8 mouse cellular contexts compared by ENCODE assay signal in the genomic region with DNA sequence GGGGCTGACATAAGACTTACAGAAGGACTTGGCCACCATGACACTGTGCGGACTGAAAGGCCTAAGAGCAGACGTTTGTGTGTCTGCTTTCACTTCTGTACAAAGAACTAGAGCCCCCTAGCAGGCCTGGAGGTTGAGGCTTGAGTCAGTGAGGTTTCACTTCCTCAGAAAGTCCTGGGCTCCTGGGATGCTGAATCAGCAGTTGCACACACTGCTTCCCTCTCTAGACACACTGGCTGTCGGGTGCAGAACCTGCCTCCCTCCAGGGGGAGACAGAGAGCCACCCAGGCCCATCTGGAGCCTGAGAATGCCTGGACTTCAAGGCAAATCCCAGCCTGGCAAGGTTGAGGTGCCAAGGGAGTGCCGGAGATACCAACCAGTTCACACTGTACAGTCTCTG. TPM values are rescaled to one million over a fixed set of nuclear protein-coding genes. Genes with fewer than 3 reads are reported as not detected.
DNase-seq lines count a peak whose midpoint lies in the region; ATAC-seq and TF ChIP-seq lines count a peak whose summit lies in the region.

No protein-coding gene starts in this region.

- no peaks in the 10 kb centered on the region for H3K36me3 ChIP-seq in hindbrain, postnatal 0 days (ENCODE audit: insufficient read depth, low read length)
- H3K36me3 ChIP-seq in hindbrain, embryonic 14.5 days (replicated peaks; ENCODE audit: control insufficient read depth, insufficient read depth): no peaks in the 10 kb centered on the region
- H3K36me3 ChIP-seq in limb, embryonic 13.5 days: no peaks in the 10 kb centered on the region

- H3K4me2 ChIP-seq in hindbrain, postnatal 0 days (ENCODE audit: low read depth, low read length): no peak overlapping the region
- H3K4me2 ChIP-seq in hindbrain, embryonic 14.5 days (replicated peaks): no peak overlapping the region
- peak overlapping the region; percentile 23 for H3K4me2 ChIP-seq in limb, embryonic 13.5 days (replicated peaks)

- ATAC-seq in hindbrain, postnatal 0 days: 0 out of 2 replicates have a peak, but pooled peaks have one; percentile 14
- no peak for ATAC-seq in hindbrain, embryonic 14.5 days (ENCODE audit: low FRiP score)
- no peak; the same call in 1 of the 2 replicates for ATAC-seq in limb, embryonic 13.5 days (ENCODE audit: low FRiP score, low read depth)
- ATAC-seq in neutrophil, adult 5-6 weeks (ENCODE audit: extremely low read depth, insufficient number of reproducible peaks, low FRiP score, poor library complexity, severe bottlenecking): peak; percentile 89

- no peaks in the 10 kb centered on the region for H3K4me1 ChIP-seq in hindbrain, postnatal 0 days (ENCODE audit: insufficient read depth, low read length)
- 0 out of 2 replicates have a peak, but pooled peaks cover 4% of the 10 kb centered on the region for H3K4me1 ChIP-seq in hindbrain, embryonic 14.5 days (replicated peaks; ENCODE audit: control insufficient read depth, insufficient read depth, low read length)
- H3K4me1 ChIP-seq in limb, embryonic 13.5 days: peaks cover 40% of the 10 kb centered on the region

- peak; percentile 73 for TF ChIP-seq CTCF in hindbrain, postnatal 0 days (IDR thresholded peaks at IDR 0.05; ENCODE audit: low read depth)

- H3K27me3 ChIP-seq in hindbrain, postnatal 0 days (ENCODE audit: insufficient read depth, low read length): no peaks in the 10 kb centered on the region
- no peaks in the 10 kb centered on the region for H3K27me3 ChIP-seq in hindbrain, embryonic 14.5 days (ENCODE audit: control insufficient read depth, insufficient read depth, low read length)
- H3K27me3 ChIP-seq in limb, embryonic 13.5 days: no peaks in the 10 kb centered on the region

- 61% methylated on average over 4 of the region's 4 CpGs for WGBS in hindbrain, postnatal 0 days
- WGBS in hindbrain, embryonic 14.5 days: 79% methylated on average over 4 of the region's 4 CpGs
- WGBS in limb, embryonic 13.5 days: 68% methylated on average over 4 of the region's 4 CpGs

- peak overlapping the region; percentile 34; the same call in 1 of the 2 replicates for H3K27ac ChIP-seq in hindbrain, postnatal 0 days
- H3K27ac ChIP-seq in hindbrain, embryonic 14.5 days: no peak overlapping the region
- peak overlapping the region; percentile 74 for H3K27ac ChIP-seq in limb, embryonic 13.5 days

- DNase-seq in hindbrain, postnatal 0 days (ENCODE audit: low spot score): peak; percentile 59
- DNase-seq in hindbrain, embryonic 14.5 days (ENCODE audit: low spot score): no peak
- DNase-seq in c-Kit-positive CD71-positive TER-119-negative erythroid progenitor cells, embryonic 14.5 days (ENCODE audit: low read depth): peak; percentile 34
- peak; percentile 84 for DNase-seq in gastrocnemius, postnatal 25 days
- peak; percentile 51 to 76 for DNase-seq in kidney, adult 8-10 months
- peak; percentile 66 for DNase-seq in testis, postnatal 14 days (ENCODE audit: low spot score)

- H3K4me3 ChIP-seq in hindbrain, postnatal 0 days (ENCODE audit: low read length): no peak overlapping the region
- no peak overlapping the region for H3K4me3 ChIP-seq in hindbrain, embryonic 14.5 days (replicated peaks; ENCODE audit: low read length)
- no peak overlapping the region for H3K4me3 ChIP-seq in limb, embryonic 13.5 days

- H3K9ac ChIP-seq in hindbrain, postnatal 0 days (replicated peaks; ENCODE audit: low read length): no peak overlapping the region
- H3K9ac ChIP-seq in hindbrain, embryonic 14.5 days: no peak overlapping the region
- no peak overlapping the region for H3K9ac ChIP-seq in limb, embryonic 13.5 days

- H3K9me3 ChIP-seq in hindbrain, postnatal 0 days (ENCODE audit: low read length): no peaks in the 10 kb centered on the region
- H3K9me3 ChIP-seq in hindbrain, embryonic 14.5 days (ENCODE audit: control insufficient read depth, low read length): no peaks in the 10 kb centered on the region
- no peaks in the 10 kb centered on the region for H3K9me3 ChIP-seq in limb, embryonic 13.5 days

RNA-seq across cellular contexts. Expression of gene Mybph, which starts 3.1 kb away (rescaled TPM):
- not detected in 2 replicates for total RNA-seq in hindbrain, postnatal 0 days (2014; rRNA removed)
- 0.08 TPM in 1 of 2 replicates, not detected in the other for polyA plus RNA-seq in hindbrain, postnatal 0 days (2015; fragmentation: Nextera tagmentation; extraction: Ambion mirVana)
- polyA plus RNA-seq in hindbrain, embryonic 14.5 days (2014; fragmentation: Nextera tagmentation; extraction: Ambion mirVana): 0.27 TPM in 1 of 2 replicates, not detected in the other
- total RNA-seq in gastrocnemius, postnatal 25 days (2021): 100 to 1,000 TPM; 335 to 488 TPM
- polyA plus RNA-seq in limb, embryonic 13.5 days (2015; fragmentation: Nextera tagmentation; extraction: Ambion mirVana): 89.8 and 93.2 TPM in 2 replicates
- total RNA-seq in neutrophil, adult 5-6 weeks (2017): not detected in 2 replicates

RNA-seq across cellular contexts. Expression of gene Chil1, which starts 14.4 kb away (rescaled TPM):
- total RNA-seq in hindbrain, postnatal 0 days (2014; rRNA removed): 4.5 and 6.2 TPM in 2 replicates
- 3.1 and 4.1 TPM in 2 replicates for polyA plus RNA-seq in hindbrain, postnatal 0 days (2015; fragmentation: Nextera tagmentation; extraction: Ambion mirVana)
- 2.5 and 3.6 TPM in 2 replicates for polyA plus RNA-seq in hindbrain, embryonic 14.5 days (2014; fragmentation: Nextera tagmentation; extraction: Ambion mirVana)
- 1 to 10 TPM in 1 of 2 experiments, under 1 TPM in 1; 0.91 to 1.7 TPM for total RNA-seq in gastrocnemius, postnatal 25 days (2021)
- polyA plus RNA-seq in limb, embryonic 13.5 days (2015; fragmentation: Nextera tagmentation; extraction: Ambion mirVana): 11.6 and 12.1 TPM in 2 replicates
- 241 and 251 TPM in 2 replicates for total RNA-seq in neutrophil, adult 5-6 weeks (2017)

RNA-seq across cellular contexts. Expression of gene Adora1, which starts 38.8 kb away (rescaled TPM):
- total RNA-seq in hindbrain, postnatal 0 days (2014; rRNA removed): 51.1 and 54.2 TPM in 2 replicates
- polyA plus RNA-seq in hindbrain, postnatal 0 days (2015; fragmentation: Nextera tagmentation; extraction: Ambion mirVana): 32.6 and 33.4 TPM in 2 replicates
- polyA plus RNA-seq in hindbrain, embryonic 14.5 days (2014; fragmentation: Nextera tagmentation; extraction: Ambion mirVana): 13.0 and 14.9 TPM in 2 replicates
- total RNA-seq in gastrocnemius, postnatal 25 days (2021): 1 to 10 TPM in 1 of 2 experiments, under 1 TPM in 1; 0.49 to 2.7 TPM
- 2.8 and 3.2 TPM in 2 replicates for polyA plus RNA-seq in limb, embryonic 13.5 days (2015; fragmentation: Nextera tagmentation; extraction: Ambion mirVana)
- total RNA-seq in neutrophil, adult 5-6 weeks (2017): not detected in 2 replicates

Comparison
In these comparisons a context has a peak if more than half of its experiments do, and no peak if none do; other contexts are left out.
1. ATAC-seq: peak in hindbrain, postnatal 0 days (single experiment) and neutrophil, adult 5-6 weeks (single experiment); none in hindbrain, embryonic 14.5 days (single experiment) and limb, embryonic 13.5 days (single experiment).
2. RNA of gene Mybph, which starts 3.1 kb away (total RNA-seq): 335 to 488 TPM in gastrocnemius, postnatal 25 days; not detected in hindbrain, postnatal 0 days and not detected in neutrophil, adult 5-6 weeks; every median in the first group is over 100 times any median in the second.
3. RNA of gene Chil1, which starts 14.4 kb away (total RNA-seq): 241 to 251 TPM in neutrophil, adult 5-6 weeks; 4.5 to 6.2 TPM in hindbrain, postnatal 0 days and 0.91 to 1.7 TPM in gastrocnemius, postnatal 25 days; every median in the first group is over 10 times any median in the second.
4. RNA of gene Adora1, which starts 38.8 kb away (total RNA-seq): 51.1 to 54.2 TPM in hindbrain, postnatal 0 days; 0.49 to 2.7 TPM in gastrocnemius, postnatal 25 days and not detected in neutrophil, adult 5-6 weeks; every median in the first group is over 10 times any median in the second.